Mouse (Mus musculus): ENCODE measurements at regions not wholly inside any gene's neighbourhood (a gene's known extent, or its start where the extent isn't known, plus 50 kb on each side); places are given as distances from the start of the nearest gene placed in this dataset.

DNA sequence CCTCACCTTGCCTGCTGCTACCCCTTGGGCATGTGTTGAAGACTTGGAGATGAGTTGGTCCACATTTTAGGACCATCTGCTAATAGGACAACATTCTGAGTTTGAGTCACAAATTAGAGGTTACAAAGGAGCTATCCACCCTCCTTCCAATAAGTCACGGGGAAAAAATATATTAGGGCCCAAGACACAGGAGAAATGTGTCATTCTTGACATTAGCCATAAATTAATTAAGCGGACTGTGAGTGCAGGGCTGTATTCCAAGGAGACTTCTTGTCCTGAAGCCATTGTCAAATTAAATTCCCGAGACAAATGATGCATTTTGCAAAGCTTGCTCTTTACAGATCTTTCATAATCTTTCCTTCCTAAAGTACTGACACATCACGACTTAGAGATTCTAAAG lies 79.2 kb downstream of the 1700020N01Rik start:
- no peak for DNase-seq

- DNase-seq, result no peak
Measured at GRCm38 (mm10) chr10:21672666-21673065, 79.7 kb downstream of the 1700020N01Rik start.

DNA sequence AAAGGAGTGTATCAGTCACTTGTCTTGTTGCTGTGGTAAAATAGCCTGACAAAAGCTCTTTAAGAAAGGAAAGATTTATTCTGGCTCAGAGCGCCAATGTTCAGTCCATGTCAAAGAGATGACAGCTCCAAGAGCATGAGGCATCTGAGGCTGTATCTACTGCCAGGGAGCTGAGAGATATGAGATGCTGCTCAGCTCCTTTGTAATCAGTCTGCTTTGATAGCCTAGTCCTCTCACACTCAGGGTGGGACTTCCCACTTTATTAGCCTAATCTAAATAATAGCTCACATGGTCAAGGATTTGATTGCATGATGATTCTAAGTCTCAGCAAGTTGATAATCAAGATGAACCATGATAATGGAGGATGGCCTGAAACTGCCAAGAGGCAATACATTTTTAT lies 80.9 kb downstream of the 1700020N01Rik start:
- no peak for DNase-seq

DNA sequence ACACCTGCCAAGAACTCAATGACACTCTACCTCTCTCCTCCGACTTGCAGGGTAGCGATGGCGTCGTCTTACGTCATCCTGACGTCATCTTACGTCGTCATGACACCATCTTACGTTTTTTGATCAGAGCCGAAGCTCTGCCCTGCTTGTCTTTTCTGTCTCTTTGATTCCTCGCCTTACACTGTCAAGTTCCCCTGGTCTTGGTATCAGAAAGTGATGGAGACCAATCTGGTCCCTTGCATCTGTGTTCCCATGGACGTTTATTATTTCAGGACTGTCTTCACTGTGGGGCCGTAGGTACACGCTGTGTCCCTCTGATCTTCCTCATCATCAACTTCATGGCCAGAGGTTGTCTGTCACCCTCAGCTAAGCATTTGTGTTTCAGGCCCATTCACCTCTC lies 82.8 kb downstream of the 1700020N01Rik start:
- DNase-seq, result no peak

GRCm38 (mm10) chr10:21677911-21678310 lies 85.0 kb downstream of the 1700020N01Rik start:
- DNase-seq, result no peak

- no peak for DNase-seq
Measured at GRCm38 (mm10) chr10:21678372-21678771, 85.4 kb downstream of the 1700020N01Rik start.

GRCm38 (mm10) chr10:21678811-21679451 lies 86.0 kb downstream of the 1700020N01Rik start:
- DNase-seq, result peak; percentile 42 to 60

DNA sequence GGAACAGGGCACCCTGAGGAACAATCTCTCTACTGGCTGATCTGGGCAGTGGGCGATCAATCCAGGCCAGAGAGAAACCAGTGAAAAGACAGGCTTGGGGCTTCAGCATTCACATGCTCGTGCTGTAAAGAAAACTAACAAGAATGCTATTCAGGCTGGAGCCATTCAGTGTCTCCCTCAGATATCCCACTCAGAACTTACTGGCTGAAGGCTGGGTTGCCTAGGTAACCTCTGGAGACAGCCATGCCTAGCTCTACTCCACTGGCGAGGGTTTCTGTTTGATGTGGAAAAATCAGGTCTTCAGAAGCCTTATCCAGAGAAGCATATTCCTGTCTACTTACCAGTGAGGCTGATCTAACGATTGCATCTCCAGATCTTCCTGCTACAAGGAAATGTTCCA lies 87.8 kb downstream of the 1700020N01Rik start:
- DNase-seq, result no peak

GRCm38 (mm10) chr10:21684286-21685013 lies 91.5 kb downstream of the 1700020N01Rik start:
- DNase-seq, result peak in 1 of 2 experiments; percentile 55

- DNase-seq, result peak; percentile 45 to 57
Measured at GRCm38 (mm10) chr10:21685122-21685798, 92.3 kb downstream of the 1700020N01Rik start.

DNA sequence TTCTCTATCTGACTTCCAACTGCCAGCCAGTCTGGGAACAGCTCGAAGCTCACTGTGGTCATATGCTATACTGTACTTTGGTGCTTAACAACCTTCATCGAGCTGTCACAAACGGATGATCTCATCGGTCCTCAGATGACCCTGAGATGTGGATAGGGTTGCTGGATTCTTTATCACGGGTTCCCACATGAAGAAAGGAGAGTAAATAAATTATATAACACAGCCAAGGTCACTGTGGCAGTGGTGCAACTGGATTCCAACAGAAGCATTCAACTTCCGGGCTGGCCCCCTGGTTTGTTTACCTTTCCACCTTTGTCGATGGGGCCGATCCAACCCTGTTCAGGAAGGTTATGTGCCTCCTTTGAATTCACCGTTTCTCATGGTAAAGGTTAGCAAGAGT lies 93.1 kb downstream of the 1700020N01Rik start:
- DNase-seq, result peak; percentile 37 to 77

- DNase-seq, result no peak
Measured at GRCm38 (mm10) chr10:21687484-21687883, 94.5 kb downstream of the 1700020N01Rik start.

- no peak for DNase-seq
Measured at GRCm38 (mm10) chr10:21688513-21688912, 95.6 kb downstream of the 1700020N01Rik start.

DNA sequence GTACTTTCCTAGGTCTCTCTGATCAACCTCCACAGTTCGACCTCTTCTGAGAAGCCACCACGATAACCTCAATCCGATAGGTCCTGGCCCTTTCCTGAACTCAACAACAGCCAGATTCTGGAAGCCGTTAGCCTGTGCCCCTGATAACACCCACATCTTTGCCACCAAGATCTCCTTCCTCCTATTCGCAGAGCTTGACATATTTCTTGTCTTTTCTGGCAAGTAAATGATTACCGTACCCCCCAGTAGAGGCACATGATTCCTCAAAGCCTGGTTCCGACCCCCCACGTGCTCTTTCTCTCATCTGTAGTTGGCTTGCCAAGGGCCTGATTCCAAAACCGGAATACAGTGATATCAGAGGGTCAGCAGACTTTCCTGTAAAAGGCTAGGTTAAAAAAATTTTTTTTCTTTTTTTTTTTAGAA lies 96.9 kb downstream of the 1700020N01Rik start:
- peak; percentile 66 to 79 for DNase-seq

DNA sequence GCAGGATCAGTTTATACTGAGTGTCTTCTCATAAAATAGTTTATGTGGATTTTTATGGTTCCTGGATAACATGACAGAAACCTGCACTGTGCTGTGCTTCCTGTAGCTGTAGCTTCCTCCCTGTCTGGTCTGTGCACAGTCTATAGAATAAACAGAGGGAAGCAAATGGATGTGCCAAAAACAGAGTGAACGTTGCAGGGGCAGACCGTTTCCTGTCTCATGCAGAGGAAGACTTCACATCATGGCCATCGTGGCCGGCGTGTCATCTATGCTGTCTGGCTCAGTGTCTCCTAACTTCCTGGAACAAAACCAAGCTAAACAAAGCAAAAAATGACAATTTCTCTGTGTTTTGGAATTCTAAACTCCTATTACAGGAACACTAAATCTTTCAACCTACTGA lies 102.2 kb downstream of the 1700020N01Rik start:
- DNase-seq, result peak in 1 of 2 experiments; percentile 23

- no peak for DNase-seq
Measured at GRCm38 (mm10) chr10:21696671-21697070, 103.7 kb downstream of the 1700020N01Rik start.

GRCm38 (mm10) chr10:21701580-21701979 lies 108.6 kb downstream of the 1700020N01Rik start:
- DNase-seq, result peak in 1 of 2 experiments; percentile 27

DNA sequence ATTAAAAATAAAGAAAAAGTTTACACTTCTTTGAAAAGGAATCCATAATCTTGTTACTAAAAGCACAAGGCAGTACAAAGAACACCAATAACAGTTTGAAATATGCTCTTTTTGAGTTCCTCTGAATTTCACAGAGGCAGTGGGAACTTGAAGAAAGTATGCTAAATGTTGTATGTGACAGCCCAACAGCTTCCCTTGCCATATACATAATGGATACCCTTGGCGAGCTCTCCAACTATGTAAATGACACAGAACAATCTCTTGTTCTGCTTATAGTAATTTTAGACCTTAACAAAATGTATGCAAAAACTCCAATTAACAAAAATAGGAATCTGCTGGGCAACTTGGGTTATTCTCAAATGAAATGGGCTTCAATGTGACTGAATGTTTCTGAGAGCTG lies 109.2 kb downstream of the 1700020N01Rik start:
- DNase-seq, result no peak

GRCm38 (mm10) chr10:21711866-21712265 lies 118.9 kb downstream of the 1700020N01Rik start:
- no peak for DNase-seq

GRCm38 (mm10) chr10:21712828-21713227 lies 119.9 kb downstream of the 1700020N01Rik start:
- DNase-seq, result no peak

GRCm38 (mm10) chr10:21715436-21715835 lies 122.5 kb downstream of the 1700020N01Rik start:
- DNase-seq, result no peak

DNA sequence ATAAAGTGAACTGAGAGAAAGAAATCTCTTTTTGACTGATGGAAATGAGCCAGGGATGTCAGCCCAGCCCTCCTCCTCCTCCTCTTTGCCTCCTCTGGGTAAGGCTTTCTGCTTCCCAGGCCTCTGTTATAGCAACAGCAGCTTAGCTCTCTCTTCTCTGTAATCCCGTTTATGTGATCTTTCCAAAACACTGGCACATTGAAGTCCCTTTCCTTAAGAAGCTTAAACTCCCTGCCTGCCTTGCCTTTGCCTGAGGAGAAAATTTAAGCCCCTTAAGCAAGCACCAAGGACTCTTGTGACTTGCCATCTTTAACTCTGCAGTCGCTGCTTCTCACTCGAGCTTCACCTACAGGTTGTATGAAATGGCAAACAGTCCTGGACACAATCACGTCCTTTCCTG lies 125.2 kb downstream of the 1700020N01Rik start:
- DNase-seq, result no peak

- DNase-seq, result no peak
Measured at GRCm38 (mm10) chr10:21724351-21724750, 131.4 kb downstream of the 1700020N01Rik start.

DNA sequence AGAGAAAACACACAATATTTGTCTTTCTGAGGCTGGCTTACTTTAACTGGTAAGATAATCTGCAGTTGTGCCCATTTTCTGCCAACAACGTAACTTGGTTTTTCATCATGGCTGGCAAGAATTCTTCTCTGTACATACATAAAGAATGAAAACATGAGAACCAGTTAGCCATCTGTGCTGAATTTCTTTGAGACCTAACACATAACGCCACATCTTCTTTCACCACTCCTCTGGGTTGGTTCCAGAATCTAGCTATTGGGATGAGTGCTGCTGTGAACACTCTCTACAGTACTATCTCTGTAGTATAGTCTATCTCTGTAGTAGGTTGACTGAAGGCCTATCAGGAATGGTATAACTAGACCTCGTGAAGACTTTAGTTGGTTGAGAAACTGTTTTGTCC lies 132.1 kb downstream of the 1700020N01Rik start:
- DNase-seq, result no peak
